Mouse (Mus musculus): ENCODE results near the gene Spty2d1. TPM values are rescaled to one million over a fixed set of nuclear protein-coding genes. Genes with fewer than 3 reads are reported as not detected.

Spty2d1 gene
- total and polyA plus RNA-seq, 3 experiments, result 14.4 to 36.9 (median 14.9) TPM

DNA sequence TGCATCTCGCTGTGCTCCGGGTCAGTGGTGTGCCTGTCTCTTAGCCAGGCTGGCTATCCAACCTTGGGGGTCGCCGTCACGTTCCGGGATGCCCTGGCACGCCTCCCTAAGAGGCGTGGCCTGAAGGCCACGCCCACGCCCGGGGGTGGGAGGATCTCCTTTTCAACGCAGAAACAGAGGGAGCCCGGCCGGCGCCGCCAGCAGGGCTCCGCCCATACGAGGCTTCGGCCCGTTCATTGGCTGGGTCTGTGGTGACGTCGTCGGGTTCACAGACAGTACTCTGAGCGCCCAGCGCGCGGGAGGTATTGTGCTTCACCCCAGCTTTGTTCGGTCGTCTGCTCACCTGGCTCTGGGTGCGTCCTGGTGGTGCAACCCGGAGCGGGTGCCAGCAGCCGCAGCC, 42.2 kb upstream of the Spty2d1 start, which contains the start of gene Tmem86a:
Gene Tmem86a (plus strand): TSS at position 236 of the 400 bp plus-strand sequence.
- peaks cover 0 to 7% of the 10 kb centered on the region in 2 experiments; a peak in 2 of 4 replicates for H3K36me3 ChIP-seq (ENCODE audit: control insufficient read depth in 1 of 2, insufficient read depth in 2 of 2, low read length in 2 of 2)
- H3K4me3 ChIP-seq (ENCODE audit: control insufficient read depth in 1 of 2, insufficient read depth in 1 of 2, low read depth in 2 of 2, low read length in 2 of 2), result peak within 1 kb of the TSS; percentile 51 to 69
- peak; percentile 93 for DNase-seq (ENCODE audit: low read depth, low spot score)
- TF ChIP-seq BHLHE40 (IDR thresholded peaks at IDR 0.05; ENCODE audit: borderline replicate concordance, low read depth, low read length) (peak; percentile 64; the same call in 1 of the 2 replicates), MAFK (IDR thresholded peaks at IDR 0.05; ENCODE audit: borderline replicate concordance, low read depth, low read length) (no peak), HCFC1 (IDR thresholded peaks at IDR 0.05; ENCODE audit: low read depth, low read length) (no peak), ZNF384 (IDR thresholded peaks at IDR 0.05; ENCODE audit: low read depth, low read length) (no peak), TCF12 (IDR thresholded peaks at IDR 0.05; ENCODE audit: low read depth, low read length) (no peak), TBP (IDR thresholded peaks at IDR 0.05; ENCODE audit: low read depth, low read length) (peak; percentile 49; the same call in 1 of the 2 replicates), POLR2A (IDR thresholded peaks at IDR 0.05; ENCODE audit: control insufficient read depth in 1 of 2, insufficient read depth in 1 of 2, low read depth in 1 of 2, low read length in 2 of 2, poor library complexity in 1 of 2) (peak in 1 of 2 experiments; percentile 35; a peak in 1 of 4 replicates)
- no peak within 1 kb of the TSS for H3K27ac ChIP-seq (ENCODE audit: control insufficient read depth, low read depth, low read length)
- H3K4me1 ChIP-seq (ENCODE audit: control insufficient read depth in 1 of 2, insufficient read depth in 2 of 2, low read length in 2 of 2), result peaks cover 0 to 15% of the 10 kb centered on the region in 2 experiments; a peak in 3 of 4 replicates
- H3K9me3 ChIP-seq (replicated peaks; ENCODE audit: insufficient read depth, low read length), result no peaks in the 10 kb centered on the region
- peaks cover 0 to 4% of the 10 kb centered on the region in 2 experiments; a peak in 3 of 4 replicates for H3K27me3 ChIP-seq (ENCODE audit: control insufficient read depth in 1 of 2, insufficient read depth in 2 of 2, low read length in 2 of 2)
- H3K79me2 ChIP-seq (ENCODE audit: control insufficient read depth, insufficient read depth, low read length, poor library complexity), result no peaks in the 10 kb centered on the region
- peak within 1 kb of the TSS; percentile 59 for H3K9ac ChIP-seq (ENCODE audit: control insufficient read depth, low read depth, low read length, poor library complexity, severe bottlenecking)

DNA sequence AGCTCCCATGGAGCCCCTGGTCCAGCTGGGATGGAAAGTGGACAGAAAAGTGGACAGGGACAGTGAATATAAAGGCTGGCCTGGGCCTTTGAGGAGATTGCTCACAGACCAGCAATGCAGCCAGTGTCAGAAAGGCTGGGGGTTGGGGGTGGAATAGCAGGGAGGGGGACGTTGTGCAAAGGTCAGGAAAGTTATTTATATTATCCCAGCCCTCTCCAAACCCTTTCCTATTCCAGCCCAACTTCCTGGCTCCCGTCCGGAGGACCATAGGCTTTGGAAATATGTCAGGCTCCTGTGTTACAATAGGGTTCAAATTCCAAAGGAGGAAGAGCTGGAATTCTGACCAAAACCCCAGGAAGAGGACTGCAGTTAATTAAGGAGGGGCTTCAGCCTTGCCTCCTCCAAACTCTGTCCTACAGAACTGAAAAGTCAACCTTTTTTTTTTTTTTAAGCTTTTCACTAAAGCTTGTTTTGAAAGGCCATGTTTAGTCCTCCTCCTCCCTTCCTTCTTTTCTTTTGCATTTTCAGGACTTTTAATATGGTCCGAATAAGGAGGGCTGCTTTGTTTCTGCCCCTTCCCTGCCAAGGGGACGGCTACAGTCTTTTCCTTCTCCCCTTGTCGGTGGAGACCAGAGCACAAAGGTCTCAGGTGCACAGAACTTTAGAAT, 34.7 kb upstream of the Spty2d1 start:
- no peak overlapping the region for H3K27ac ChIP-seq (ENCODE audit: control insufficient read depth, low read depth, low read length)
- DNase-seq (ENCODE audit: low read depth, low spot score), result no peak
- no peaks in the 10 kb centered on the region for H3K36me3 ChIP-seq (ENCODE audit: control insufficient read depth in 1 of 2, insufficient read depth in 2 of 2, low read length in 2 of 2)
- no peaks in the 10 kb centered on the region for H3K4me1 ChIP-seq (ENCODE audit: control insufficient read depth in 1 of 2, insufficient read depth in 2 of 2, low read length in 2 of 2)
- H3K9me3 ChIP-seq (replicated peaks; ENCODE audit: insufficient read depth, low read length), result no peaks in the 10 kb centered on the region
- no peak overlapping the region for H3K9ac ChIP-seq (ENCODE audit: control insufficient read depth, low read depth, low read length, poor library complexity, severe bottlenecking)
- no peaks in the 10 kb centered on the region for H3K79me2 ChIP-seq (ENCODE audit: control insufficient read depth, insufficient read depth, low read length, poor library complexity)
- peaks cover 0 to 6% of the 10 kb centered on the region in 2 experiments; a peak in 3 of 4 replicates for H3K27me3 ChIP-seq (ENCODE audit: control insufficient read depth in 1 of 2, insufficient read depth in 2 of 2, low read length in 2 of 2)
- TF ChIP-seq CHD1 (IDR thresholded peaks at IDR 0.05; ENCODE audit: low read depth, low read length), result no peak
- no peak for TF ChIP-seq NRF1 (IDR thresholded peaks at IDR 0.05; ENCODE audit: insufficient read depth, low read depth, low read length, poor library complexity, severe bottlenecking)
- TF ChIP-seq BHLHE40 (IDR thresholded peaks at IDR 0.05; ENCODE audit: borderline replicate concordance, low read depth, low read length), result no peak
- no peak for TF ChIP-seq USF1 (IDR thresholded peaks at IDR 0.05; ENCODE audit: low read depth, low read length)
- no peak for TF ChIP-seq GABPA (IDR thresholded peaks at IDR 0.05; ENCODE audit: low read depth, low read length)
- TF ChIP-seq ELF1 (IDR thresholded peaks at IDR 0.05; ENCODE audit: low read depth, low read length), result no peak
- TF ChIP-seq ZNF384 (IDR thresholded peaks at IDR 0.05; ENCODE audit: low read depth, low read length), result no peak
- no peak for TF ChIP-seq USF2 (IDR thresholded peaks at IDR 0.05; ENCODE audit: borderline replicate concordance in 1 of 2, insufficient read depth in 1 of 2, low read depth in 1 of 2, low read length in 2 of 2)
- TF ChIP-seq MAZ (IDR thresholded peaks at IDR 0.05; ENCODE audit: low read depth, low read length), result no peak
- no peak for TF ChIP-seq EP300 (IDR thresholded peaks at IDR 0.05; ENCODE audit: low read depth in 1 of 2, low read length in 2 of 2)
- TF ChIP-seq E2F4 (IDR thresholded peaks at IDR 0.05; ENCODE audit: borderline replicate concordance, low read depth, low read length), result no peak
- no peak for TF ChIP-seq TCF12 (IDR thresholded peaks at IDR 0.05; ENCODE audit: low read depth, low read length)
- TF ChIP-seq ZC3H11A (IDR thresholded peaks at IDR 0.05; ENCODE audit: low read depth, low read length), result no peak
- TF ChIP-seq TBP (IDR thresholded peaks at IDR 0.05; ENCODE audit: low read depth, low read length), result no peak
- no peak for TF ChIP-seq MYC (IDR thresholded peaks at IDR 0.05; ENCODE audit: low read depth, low read length)
- no peak overlapping the region for H3K4me3 ChIP-seq (ENCODE audit: control insufficient read depth in 1 of 2, insufficient read depth in 1 of 2, low read depth in 2 of 2, low read length in 2 of 2)
